Mouse (Mus musculus): ENCODE data around the gene Spink4.

GRCm38 (mm10) chr4:40876814-40877371 lies 43.0 kb upstream of the Spink4 start:
- TF ChIP-seq CTCF (IDR thresholded peaks at IDR 0.05; ENCODE audit: low read depth, low read length) (no peak), POLR2A (IDR thresholded peaks at IDR 0.05; ENCODE audit: borderline replicate concordance, low read depth, low read length) (no peak)
